Mouse (Mus musculus): ENCODE results near the gene Psme1. TPM values are rescaled to one million over a fixed set of nuclear protein-coding genes. Genes with fewer than 3 reads are reported as not detected.

Gene Psme1
- 10 to 100 TPM; 49.3 to 56.6 TPM for total RNA-seq (2021)

- peak; percentile 54 to 64 for DNase-seq (ENCODE audit: extremely low spot score in 1 of 2, low spot score in 1 of 2)
Observed at GRCm38 (mm10) chr14:55577871-55578667, at the start of gene Psme1. Psme1 (plus strand) TSS chr14:55578123.

DNA sequence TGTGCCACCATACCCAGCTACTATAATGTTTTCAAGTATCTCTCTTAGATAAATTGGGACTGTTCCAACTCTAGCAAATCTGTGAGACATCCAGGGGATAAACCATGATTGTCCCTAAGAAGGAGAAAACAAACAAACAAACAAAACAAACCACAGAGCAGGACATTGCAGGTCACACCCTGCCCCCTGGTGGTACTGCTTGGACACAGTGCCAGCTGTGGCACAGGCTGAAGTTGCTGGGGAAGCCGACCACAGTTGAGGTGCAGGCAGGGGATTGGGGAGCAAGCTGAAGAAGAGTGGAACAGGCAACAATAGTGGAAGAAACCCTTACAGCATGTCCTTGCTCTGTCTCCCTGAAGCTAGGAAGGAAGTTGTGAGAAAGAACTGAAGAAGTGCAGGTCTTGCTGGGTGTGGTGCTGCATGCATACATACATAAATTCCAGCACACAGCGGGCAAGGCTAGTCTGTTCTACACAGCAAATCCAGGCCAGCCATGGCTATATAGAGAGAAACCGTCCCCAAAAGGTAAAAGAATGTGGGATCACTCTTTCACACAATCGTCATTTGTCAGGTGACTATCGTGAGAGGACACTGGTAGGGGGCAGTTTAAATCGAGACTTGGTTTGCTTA lies 41.7 kb upstream of the Psme1 start:
- peak in 1 of 2 experiments; percentile 62 for DNase-seq (ENCODE audit: extremely low spot score in 1 of 2, low spot score in 1 of 2)

DNA sequence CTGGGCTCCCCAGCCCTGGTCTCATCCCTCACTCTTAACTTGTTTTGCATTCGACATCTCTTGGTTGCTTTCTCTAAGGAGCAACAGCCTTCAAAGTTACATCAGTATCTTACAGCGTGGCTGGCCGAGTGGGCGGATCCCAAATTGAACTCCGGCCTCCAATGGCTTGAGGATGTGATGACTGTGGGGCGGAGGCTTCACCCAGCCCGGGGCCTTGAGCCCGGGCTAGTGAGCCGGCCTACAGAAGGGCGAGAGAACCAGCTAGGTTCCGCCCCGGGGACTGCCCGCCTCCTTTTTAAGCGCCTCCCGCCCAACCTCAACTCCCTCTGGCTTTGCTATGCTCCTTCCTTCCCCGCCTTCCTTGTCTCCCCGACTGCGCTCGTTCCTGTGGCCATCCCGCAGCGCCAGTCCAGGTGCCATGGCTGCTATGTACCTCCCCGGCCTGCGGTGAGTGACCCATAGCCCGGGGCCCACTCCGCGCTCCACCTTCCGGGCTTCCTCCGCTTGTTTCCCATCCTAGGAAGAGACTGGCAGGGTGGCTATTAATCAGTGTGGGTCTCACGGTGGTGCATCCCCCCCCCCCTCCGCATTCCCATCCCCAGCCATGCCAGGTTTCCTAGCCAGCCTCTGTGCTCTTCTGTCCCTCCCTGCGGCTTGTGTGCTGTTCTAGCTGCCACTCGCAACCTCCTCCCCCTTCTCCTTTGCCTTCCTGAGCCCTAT lies 37.7 kb upstream of the Psme1 start, which contains the start of gene Pck2:
TSS of gene Pck2 (plus strand) at position 200 of the 720 bp plus-strand sequence.
- DNase-seq (ENCODE audit: extremely low spot score in 1 of 2, low spot score in 1 of 2), result peak in 1 of 2 experiments; percentile 50

- DNase-seq (ENCODE audit: extremely low spot score in 1 of 2, low spot score in 1 of 2), result peak; percentile 50 to 72
Observed at GRCm38 (mm10) chr14:55540787-55541321, 37.1 kb upstream of the Psme1 start.

DNA sequence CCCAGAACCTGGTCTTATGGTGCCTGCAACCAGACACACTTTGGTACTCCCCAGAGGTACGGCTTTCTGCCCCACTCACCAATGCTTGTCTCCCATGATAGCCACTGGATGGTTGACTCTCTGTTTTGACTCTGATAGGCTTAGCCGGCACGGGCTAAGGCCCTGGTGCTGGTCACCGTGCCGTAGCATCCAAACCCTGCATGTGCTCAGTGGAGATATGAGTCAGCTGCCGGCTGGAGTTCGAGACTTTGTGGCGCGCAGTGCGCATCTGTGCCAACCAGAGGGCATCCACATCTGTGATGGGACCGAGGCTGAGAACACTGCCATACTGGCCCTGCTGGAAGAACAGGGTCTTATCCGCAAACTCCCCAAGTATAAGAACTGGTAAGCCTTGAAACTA lies 35.7 kb upstream of the Psme1 start:
- DNase-seq (ENCODE audit: extremely low spot score in 1 of 2, low spot score in 1 of 2), result no peak

GRCm38 (mm10) chr14:55544334-55544733 lies 33.6 kb upstream of the Psme1 start:
- DNase-seq (ENCODE audit: extremely low spot score in 1 of 2, low spot score in 1 of 2), result no peak

GRCm38 (mm10) chr14:55550191-55550590 lies 27.7 kb upstream of the Psme1 start:
- DNase-seq (ENCODE audit: extremely low spot score in 1 of 2, low spot score in 1 of 2), result no peak

DNA sequence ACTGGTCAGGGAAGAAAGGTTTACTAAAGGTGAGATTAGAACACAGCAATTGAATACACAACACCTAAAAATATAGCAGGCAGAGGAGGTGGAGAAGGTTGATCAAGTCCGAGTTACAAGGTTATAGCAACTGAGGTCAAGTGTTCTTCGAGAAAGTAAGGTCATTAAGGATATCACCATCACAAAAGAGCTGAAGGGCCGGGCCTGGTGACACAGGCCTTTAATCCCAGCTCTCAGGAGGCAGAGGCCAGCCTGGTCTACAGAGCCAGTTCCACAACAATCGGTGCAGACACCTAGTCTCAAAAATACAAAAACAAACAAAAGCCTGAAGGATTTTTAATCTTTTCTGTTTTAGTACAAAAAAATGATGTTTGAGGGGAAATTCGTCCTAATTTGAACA lies 26.6 kb upstream of the Psme1 start:
- DNase-seq (ENCODE audit: extremely low spot score in 1 of 2, low spot score in 1 of 2), result no peak

GRCm38 (mm10) chr14:55551794-55552193 lies 26.1 kb upstream of the Psme1 start:
- DNase-seq (ENCODE audit: extremely low spot score in 1 of 2, low spot score in 1 of 2), result no peak

GRCm38 (mm10) chr14:55554635-55555034 lies 23.3 kb upstream of the Psme1 start:
- DNase-seq (ENCODE audit: extremely low spot score in 1 of 2, low spot score in 1 of 2), result no peak

- no peak for DNase-seq (ENCODE audit: extremely low spot score in 1 of 2, low spot score in 1 of 2)
Observed at GRCm38 (mm10) chr14:55555788-55556187, 22.1 kb upstream of the Psme1 start.

DNA sequence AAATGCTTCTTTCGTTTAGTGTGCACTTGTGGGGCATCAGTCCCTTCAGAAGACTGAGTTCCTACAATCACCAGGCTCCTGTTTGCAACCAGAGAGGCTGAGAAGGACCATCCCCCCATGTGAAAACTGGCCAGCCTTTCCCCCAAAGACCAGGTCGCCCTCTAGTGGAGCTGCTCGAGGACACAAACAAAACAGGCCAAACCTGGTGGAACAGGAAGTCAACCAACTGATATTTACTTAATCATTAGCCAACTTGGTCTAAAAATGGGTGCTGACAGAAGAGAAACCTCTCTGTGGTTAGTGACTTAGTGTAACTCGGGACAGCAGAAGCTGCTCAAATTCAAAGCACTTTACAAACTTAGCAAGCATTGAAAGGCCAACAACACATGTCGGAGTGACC lies 20.9 kb upstream of the Psme1 start:
- DNase-seq (ENCODE audit: extremely low spot score in 1 of 2, low spot score in 1 of 2), result peak in 1 of 2 experiments; percentile 81

- no peak for DNase-seq (ENCODE audit: extremely low spot score in 1 of 2, low spot score in 1 of 2)
Observed at GRCm38 (mm10) chr14:55557587-55557986, 20.3 kb upstream of the Psme1 start.

DNA sequence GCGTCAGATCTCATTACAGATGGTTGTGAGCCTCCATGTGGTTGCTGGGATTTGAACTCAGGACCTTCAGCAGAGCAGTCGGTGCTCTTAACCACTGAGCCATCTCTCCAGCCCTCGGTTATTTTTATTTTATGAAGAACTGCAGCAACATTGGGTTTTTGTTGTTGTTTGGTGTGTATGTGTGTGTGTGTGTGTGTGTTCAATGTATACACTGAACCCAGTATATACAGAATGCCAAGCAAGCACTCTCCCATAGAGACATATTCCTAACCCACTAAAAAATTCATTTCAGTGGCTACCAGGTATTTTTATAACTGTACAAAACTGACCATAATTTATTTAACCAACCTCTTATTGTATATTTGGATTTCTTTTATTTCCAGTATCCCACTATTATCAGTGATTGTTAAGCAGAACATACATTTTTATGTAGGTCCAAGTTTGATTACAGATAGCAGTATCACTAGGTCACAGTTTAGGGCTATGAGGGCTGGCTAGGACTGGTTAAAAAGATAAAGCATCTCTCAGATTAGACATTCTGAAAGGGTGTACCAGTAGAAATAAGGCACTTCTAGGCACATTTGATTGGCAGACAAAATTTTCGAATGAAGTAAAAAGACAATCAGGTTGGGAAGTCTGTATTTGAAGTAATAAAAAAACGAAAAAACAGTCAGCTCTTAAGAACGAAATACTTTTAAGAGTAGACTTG lies 19.0 kb upstream of the Psme1 start:
- no peak for DNase-seq (ENCODE audit: extremely low spot score in 1 of 2, low spot score in 1 of 2)

- DNase-seq (ENCODE audit: extremely low spot score in 1 of 2, low spot score in 1 of 2), result peak; percentile 79 to 80
Observed at GRCm38 (mm10) chr14:55559799-55560201, 18.1 kb upstream of the Psme1 start, which contains the start of gene Dcaf11. Dcaf11 (plus strand) TSS chr14:55560006.

DNA sequence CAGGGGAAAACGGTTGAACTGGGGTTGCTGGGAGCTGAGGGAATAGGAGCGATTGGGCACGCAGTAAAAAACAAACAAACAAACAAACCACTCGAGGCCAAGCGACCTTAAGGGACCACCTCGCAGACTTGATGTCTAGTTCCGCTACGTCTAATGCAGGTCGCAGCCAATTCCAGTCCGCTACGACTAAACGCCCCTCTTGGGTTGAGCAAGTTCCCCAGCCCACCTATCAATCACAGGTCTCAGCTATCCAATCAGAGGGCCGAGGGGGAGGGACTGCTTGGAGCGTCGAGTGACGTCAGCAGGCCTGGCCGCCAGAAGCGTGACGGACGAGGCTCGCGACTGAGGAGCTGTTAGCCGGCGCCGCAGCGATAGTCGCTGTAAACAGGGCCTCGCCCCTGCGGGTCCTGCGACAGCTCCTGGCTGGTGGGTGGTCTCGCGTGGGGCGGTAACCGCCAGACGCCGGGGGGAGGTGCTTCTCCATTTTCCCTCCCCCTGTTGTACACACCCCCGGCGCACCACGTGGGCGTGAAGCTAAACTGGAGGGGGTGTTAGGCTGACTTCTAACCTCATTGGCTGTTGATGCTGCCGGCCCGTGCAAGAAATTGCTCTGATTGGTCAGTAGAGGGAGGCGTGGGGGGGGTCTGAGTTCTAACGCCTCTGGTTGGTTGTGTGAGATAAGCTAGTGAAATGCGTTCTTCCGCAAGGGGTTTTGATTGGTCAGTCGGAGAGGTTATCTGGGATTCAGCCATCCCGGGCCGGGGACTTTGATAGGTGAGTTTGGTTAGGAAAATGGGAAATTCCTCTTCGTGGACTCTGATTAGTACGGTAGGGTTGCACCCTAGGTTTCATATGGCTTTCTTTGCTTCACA lies 17.5 kb upstream of the Psme1 start, which contains the start of gene A730061H03Rik:
TSS of gene A730061H03Rik (minus strand) at position 205 of the 872 bp plus-strand sequence.
- peak; percentile 94 to 97 for DNase-seq (ENCODE audit: extremely low spot score in 1 of 2, low spot score in 1 of 2)

- no peak for DNase-seq (ENCODE audit: extremely low spot score in 1 of 2, low spot score in 1 of 2)
Observed at GRCm38 (mm10) chr14:55561860-55562259, 16.1 kb upstream of the Psme1 start.

DNA sequence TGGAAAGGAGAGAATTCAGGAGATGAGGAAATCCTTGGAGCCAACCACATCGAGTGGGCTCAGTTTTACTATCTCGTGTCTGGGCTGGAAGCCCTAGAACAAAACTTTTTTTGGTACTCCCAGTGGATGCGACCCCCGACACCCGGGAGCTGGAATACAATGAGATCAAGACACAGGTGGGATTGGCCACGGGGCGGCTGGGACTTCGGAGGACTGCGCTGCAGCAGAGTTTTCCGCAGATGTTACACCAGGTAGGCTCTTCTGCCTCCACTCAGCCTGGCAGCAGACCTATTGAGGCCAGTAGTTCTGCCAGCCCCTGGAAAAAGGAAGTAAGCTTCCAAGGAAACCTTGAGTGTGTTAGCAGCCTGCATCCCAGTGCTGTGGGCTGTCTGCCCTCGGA lies 14.7 kb upstream of the Psme1 start:
- DNase-seq (ENCODE audit: extremely low spot score in 1 of 2, low spot score in 1 of 2), result no peak

DNA sequence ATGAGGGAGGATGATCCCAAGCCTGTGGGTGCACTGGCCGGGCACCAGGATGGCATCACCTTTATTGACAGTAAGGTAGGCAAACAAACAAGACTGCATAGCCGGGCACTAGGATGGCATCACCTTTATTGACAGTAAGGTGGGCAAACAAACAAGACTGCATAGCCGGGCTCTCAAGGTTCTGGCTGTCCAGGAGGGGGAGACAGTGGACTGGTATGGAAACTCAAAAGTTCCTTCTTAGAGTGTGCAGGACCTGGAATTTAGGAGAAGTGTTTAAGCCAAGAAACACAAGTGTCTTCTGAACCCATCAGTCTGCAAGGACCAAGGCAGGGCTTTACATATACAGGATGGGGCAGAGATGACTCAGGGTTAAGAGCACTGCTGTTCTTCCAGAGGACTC lies 12.2 kb upstream of the Psme1 start:
- no peak for DNase-seq (ENCODE audit: extremely low spot score in 1 of 2, low spot score in 1 of 2)
